Mouse (Mus musculus): Measurements from ENCODE around the gene Mxra8. TPM values are rescaled to one million over a fixed set of nuclear protein-coding genes. Genes with fewer than 3 reads are reported as not detected.

Gene Mxra8
- total RNA-seq, 2 experiments from 2014 or later: 75.4 to 79.4 TPM

DNA sequence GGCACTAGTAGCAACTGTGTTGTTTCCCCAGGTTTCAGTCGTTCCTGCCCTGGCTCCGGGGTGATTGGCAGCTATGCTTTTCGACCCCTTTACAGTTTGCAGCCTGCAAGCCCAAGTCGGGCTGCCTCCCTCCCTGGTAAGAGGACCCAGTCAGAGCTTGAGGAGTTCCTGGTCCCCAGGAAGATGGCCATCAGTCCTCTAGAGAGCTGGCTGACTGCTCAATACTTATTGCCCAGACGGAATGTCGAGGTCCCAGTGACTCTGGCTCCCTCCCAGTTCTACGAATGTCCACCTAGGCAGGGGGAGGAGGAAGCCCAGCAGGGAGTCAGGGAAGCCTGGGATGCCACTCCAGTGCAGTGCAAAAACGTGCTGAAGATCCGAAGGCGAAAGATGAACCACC, 7.2 kb upstream of the Mxra8 start:
- DNase-seq: peak; percentile 9
- intact Hi-C loops (cut with DNase I; ENCODE audit: low total_unique reads): no loop called here

DNA sequence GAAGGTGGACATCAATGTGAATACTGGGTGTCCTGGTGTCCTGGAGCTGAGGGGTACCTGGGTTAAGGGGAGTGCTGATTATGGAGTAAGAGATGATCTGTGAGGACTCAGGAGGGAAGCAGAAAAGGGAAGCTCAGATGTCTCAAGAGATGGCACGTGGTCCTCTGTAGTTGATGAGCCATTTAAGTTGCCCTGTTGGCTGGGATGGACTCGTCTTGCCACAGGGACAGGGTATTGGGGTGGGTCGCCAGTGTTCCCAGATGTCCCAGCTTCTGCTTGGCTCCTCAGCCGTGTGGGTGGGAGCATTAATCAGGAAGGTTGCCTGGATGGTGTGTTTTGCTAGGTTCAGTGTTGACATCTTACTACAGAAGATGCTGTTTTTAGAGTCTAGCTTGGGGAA, 6.2 kb upstream of the Mxra8 start:
- DNase-seq: no peak
- intact Hi-C loops (cut with DNase I; ENCODE audit: low total_unique reads): no loop called here

DNA sequence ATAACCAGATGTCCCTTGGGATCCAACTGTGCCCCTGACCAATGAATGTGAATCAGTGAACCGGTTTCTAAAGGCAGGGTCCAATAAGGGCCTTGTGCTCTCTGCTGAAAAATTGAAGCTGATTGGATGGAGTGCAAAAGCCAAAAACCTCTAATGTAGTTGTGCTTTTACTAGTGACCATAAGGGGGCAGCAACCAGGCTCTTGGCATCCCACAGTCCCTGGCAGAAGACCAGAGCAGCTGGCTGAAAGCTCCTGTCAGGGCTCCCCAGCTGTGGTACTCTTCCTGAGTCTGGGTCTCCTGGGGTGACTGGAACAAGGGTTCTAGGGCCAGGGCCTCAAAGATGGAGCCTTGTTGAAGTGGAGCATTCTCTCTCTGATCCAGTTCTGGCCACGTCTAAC, 5.6 kb upstream of the Mxra8 start:
- peak; percentile 92 for DNase-seq
- intact Hi-C loops (cut with DNase I; ENCODE audit: low total_unique reads): no loop called here

DNA sequence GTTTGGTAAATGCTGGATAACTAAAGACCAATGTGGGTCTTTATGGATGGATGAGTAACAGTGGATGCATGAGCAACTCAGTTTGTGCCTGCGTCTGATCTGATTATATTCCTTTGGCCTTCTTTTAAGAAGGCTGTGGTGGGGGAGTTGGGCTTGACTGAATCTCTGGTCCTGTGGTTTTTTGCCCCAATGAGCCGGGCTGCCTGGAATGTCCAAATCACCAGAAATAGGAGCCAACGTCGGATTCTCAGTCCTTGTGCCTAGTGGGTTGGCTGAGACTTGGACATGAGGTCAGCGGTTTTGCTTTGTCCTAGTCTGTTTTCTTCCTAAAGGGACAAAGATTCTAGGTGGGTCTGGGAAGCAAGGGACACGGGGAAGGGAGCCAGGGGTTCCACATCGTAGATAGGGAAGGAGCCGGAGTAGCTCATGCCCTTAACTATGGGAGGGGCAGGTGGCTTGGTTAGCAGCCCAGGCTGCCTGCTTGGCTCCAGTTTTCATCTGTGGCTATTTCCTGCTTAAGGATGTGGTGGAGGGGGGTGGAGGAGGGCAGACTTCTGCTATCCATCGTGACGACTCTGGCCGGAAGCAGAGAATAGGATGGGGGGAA, 2.0 kb upstream of the Mxra8 start:
- DNase-seq: peak; percentile 71
- intact Hi-C loops (cut with DNase I; ENCODE audit: low total_unique reads): no loop called here

DNA sequence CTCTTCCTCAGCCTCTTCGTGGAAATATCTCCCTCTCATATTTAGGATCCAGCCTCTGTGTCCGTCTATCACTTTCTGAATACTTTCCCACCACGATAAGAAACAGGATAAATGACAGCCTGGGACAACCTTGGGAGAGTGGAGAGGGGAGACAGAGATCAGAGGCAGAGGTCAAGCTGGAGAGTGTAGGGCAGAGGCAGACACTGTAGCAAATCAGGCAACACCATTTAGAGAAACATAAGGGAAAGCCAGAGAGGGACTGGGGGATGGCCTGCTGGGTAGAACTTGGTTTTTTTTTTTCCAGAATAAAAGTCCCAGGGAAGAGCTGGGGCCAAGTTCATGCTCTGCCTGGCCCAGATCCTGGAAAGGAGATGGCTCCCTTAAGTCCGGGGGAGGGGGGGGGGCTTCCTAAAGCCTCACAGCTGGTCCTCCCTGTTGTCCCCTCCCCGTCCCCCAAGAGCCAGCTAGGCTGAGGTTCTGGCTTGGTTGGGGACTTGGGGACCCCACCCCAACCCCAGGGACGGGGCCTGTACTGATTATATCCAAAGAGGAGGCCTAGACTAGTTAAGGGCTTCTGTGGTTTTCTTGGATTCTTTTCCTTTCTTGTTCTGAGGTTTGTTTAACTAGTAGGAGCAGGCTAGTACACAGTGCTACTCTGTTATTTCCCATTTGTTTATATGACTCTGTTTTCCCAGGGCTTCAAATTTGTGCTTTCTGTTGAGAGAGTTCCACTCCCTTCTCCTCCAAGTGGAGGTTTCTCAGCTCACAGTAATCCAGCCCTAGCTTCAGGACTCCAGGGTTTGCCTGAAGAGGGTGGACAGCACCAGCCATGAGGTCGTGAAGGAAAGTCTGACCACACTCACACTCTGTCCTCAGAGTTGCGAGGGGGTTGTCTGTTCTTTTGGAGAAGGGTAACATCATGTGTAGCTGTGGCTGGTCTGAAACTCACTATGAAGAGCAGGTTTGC, 1.0 kb upstream of the Mxra8 start:
- intact Hi-C loops (cut with DNase I; ENCODE audit: low total_unique reads): no loop called here
- peak; percentile 73 for DNase-seq

DNA sequence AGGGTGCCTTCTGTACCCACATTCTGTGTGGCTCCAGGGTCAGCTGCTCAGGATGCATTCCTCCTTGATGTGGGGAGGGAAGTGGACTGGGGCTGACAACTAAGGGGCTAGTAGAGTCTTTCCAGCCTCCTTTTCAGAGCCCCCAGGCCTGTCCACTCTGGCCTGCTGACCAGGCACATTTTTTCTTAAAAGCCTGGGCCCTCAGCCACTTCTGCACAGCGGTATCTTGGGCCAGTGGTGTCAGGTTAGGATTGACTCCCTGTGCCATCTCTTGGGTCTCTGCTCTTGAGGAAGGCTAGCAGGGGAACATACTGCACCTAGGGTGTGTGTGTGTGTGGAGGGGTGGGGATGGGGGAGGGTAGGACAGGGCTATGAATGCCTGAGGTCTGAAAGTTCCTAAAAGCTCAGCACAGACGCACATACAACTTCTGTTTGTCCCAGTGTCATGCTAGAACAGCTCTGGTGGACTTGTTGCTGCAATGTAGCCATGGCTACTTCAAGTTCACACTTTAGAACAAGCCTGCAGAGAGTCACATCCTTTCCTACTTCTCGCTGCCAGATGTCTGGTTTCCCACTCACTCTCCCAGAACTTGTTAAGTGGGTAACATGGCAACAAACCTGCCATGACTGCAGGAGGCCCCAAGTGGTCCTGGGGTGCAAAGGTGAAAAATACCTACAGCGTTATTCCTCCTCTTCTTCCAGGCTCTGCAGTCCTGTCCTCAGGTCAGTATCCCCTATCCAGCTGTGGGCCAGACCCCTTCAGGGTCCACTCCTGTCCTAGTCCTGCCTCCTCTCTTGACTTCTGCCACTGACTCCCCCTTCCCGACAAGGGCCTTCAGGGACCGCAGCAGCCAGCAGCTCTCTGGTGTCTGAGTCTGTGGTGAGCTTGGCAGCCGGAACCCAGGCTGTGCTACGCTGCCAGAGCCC, 859 bp downstream of the Mxra8 start:
- intact Hi-C loops (cut with DNase I; ENCODE audit: low total_unique reads): no loop called here
- peak; percentile 56 for DNase-seq

DNA sequence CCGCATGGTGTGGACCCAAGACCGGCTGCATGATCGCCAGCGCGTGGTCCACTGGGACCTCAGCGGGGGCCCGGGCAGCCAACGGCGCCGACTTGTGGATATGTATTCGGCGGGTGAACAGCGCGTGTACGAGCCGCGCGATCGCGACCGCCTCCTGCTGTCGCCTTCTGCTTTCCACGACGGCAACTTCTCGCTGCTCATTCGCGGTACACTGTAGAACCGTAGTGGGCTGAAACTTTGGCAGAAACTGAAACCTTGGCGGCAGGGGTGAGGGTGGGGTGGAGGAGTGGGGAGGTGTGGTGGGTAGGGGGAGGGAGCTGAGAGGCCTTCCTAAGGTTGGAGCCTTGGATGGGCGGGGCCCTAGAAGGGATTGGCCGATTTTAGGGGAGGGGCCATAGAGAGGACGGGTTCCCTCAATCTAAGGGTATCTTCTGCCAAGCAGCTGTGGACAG, 1.5 kb downstream of the Mxra8 start:
- DNase-seq: peak; percentile 72
- intact Hi-C loops (cut with DNase I; ENCODE audit: low total_unique reads): no loop called here

DNA sequence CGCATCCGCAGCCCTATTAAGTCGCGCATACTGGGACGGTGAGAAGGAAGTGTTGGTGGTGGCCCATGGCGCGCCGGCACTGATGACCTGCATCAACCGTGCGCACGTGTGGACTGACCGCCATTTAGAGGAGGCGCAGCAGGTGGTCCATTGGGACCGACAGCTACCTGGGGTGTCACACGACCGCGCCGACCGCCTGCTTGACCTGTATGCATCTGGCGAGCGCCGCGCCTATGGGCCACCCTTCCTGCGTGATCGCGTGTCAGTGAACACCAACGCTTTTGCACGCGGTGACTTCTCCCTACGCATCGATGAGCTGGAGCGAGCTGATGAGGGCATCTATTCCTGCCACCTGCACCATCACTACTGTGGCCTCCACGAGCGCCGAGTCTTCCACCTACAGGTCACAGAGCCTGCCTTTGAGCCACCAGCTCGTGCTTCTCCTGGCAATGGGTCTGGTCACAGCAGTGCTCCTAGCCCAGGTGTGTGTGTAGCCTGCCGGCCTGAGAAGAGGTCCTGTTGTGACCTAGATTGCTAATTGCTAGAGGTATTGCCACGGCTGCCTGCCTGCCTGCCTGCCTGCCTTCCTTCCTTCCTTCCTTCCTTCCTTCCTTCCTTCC, 2.3 kb downstream of the Mxra8 start:
- intact Hi-C loops (cut with DNase I; ENCODE audit: low total_unique reads): no loop called here
- DNase-seq: peak; percentile 11

DNA sequence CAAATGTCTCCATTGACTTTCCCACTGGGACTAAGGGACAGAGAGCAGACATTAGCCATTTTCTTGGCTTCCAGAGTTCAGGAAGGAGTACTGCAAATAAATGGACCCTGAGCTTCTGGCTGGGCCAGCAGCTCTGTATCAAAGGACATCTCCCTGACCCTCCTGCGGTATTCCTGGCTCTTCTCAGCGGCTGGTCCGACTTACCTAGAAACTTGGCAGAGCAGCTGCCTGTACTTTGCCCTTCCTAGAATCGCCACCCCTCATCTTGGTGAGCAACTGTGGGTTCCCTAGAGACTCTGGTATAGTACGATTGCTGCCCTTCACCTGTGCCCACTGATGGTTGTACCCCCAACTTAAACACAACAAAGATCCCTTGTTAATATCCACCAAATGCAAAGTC, 3.8 kb downstream of the Mxra8 start:
- intact Hi-C loops (cut with DNase I; ENCODE audit: low total_unique reads): no loop called here
- no peak for DNase-seq

DNA sequence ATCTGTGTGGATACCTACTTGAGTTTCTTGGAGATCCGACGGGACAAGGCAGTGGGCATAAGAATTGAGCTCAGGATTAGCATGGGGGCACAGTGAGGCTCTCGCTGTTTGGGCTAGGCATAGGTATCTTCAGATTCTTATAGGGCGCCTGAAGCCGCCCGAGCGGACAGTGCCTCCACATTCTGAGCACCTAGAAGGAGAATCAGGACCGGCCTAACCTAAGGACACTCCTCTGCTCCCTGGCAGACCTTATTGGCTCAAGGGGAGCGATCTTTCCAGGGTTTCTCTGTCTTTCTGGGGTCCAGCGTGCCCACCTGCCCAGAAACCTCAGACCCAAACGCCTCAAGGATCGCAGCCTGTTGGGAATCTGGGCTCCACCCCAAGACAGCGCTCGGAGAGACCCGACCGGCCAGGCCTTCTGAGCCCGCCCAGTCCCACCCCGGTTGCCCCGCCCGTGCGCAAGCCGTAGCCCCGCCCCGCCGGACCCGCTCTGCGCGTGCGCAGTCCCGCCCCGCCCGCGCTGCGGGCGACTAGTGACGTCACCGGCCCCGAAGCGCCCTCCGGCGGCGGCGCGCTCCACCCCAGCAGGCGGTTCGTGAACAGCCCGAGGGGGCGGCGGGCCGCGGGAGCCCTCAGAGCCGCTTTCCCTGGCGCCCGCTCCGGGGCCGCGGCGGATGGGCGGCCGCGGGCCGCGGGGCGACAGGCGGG, 7.5 kb downstream of the Mxra8 start, which contains the start of gene Dvl1:
Dvl1 (plus strand) TSS at position 532 of the 708 bp plus-strand sequence.
- intact Hi-C loops (cut with DNase I; ENCODE audit: low total_unique reads): no loop called here
- peak; percentile 95 for DNase-seq

DNA sequence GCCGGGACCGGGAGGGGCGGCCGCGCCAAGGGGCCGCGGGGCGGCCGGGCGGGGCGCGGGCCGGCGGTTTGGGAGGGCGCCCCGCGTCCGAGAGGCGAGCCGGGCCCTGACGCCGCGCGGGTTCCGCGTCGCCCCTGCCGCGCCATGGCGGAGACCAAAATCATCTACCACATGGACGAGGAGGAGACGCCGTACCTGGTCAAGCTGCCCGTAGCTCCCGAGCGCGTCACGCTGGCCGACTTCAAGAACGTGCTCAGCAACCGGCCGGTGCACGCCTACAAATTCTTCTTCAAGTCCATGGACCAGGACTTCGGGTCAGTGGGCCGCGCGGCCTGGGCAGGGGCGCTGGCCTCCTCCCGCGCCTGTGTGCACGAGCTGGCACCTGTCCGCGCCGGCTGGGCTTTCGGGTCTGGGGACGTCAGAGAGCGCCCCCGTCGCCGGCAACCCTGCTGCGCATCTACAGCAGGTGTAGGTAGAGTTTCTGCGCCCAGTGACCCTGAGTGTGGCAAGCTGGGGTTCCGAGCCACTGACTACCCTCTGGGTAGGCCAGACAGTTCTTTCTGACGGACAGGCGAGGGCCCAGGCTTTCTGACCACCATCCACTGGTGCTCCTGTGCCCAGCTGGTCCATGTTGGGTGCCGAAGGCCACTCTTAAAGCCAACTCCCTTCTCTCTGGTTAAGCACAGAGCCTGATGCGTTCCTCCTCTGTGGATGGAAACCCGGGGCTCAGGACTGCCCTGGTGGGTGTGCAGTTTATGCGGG, 8.3 kb downstream of the Mxra8 start:
- peak; percentile 48 for DNase-seq
- intact Hi-C loops (cut with DNase I; ENCODE audit: low total_unique reads): no loop called here

DNA sequence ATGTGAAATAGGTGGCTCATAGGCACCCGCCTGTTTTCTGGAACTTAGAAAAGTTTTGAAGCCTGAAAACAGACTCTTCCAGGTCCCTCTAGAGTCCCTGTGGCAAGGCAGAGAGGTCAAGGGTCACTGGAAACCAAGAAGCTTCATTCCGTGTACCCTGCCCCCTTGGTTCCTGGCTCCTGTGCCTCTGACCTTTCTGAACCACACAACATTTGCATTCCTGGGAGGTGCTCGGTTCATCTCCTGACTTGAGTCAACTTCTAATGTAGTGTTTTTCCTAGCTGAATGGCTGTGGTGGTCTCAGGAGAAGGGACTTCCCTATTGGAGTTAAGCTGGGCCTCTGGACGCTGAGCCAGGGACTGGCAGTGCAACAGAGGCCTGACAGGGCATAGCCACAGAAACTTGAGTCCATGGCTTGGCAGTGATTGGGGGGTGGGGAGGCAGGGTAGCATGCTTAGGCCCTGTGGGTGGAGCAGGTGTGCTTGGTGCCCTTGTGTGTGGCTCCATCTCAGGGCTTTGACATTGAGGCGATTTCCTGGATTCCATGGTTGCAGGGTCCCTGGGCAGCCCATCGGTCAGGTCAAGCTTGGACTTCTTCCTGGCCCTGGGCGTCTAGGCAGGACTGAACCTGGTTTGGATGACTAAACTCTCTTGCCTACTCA, 9.1 kb downstream of the Mxra8 start:
- intact Hi-C loops (cut with DNase I; ENCODE audit: low total_unique reads): no loop called here
- peak; percentile 73 for DNase-seq

DNA sequence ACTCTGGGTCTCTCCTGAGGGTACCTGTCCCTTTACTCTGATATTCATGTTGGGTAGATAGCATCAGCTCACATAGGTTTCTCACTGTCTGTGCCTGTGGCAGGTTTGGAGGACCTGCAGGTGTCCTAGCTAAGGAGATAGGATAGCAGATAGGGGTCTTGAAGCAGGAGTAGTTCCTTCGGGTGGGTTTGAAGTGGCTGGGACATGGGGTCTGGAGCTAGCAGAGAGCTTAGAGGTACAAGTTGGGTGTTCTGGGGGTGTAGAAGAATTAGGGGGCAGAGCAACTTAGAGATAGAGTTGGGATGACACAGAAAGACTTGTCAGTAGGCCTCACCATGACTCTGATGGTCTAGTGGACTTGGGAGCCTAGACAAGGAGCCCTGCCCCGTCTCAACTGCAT, 9.9 kb downstream of the Mxra8 start:
- no peak for DNase-seq
- intact Hi-C loops (cut with DNase I; ENCODE audit: low total_unique reads): no loop called here

DNA sequence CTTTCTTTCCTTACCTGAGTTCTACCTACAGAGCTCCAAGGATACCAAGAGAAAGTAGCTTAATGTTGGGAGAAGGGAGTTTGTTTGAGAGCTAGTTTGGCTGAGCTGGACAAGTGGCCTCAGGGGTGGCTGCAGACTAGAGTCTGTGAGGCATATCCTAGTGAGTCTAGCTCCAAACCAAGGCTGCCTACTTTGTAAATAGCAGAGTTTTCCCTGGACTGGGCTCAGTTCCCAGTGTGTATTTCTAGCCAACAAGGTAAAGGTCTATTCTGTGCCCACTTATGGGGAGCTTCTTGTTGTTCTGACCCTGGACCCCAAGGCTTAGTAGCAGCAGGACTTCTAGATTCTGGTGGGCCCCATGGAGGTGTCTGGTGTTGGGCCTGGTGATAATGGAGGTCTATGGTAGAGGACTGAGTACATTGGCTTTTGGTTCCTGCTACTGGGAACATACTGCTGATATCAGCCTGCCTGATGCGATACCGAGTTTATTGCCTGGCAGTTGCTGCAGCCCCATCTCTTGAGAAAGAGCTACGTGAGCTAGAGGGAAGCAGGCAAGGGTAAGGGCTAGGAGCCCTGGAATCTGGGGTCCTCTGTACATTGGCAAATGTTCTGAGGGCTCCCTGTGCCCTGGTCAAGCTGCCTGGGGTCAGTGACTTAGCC, 10.4 kb downstream of the Mxra8 start:
- intact Hi-C loops (cut with DNase I; ENCODE audit: low total_unique reads): no loop called here
- DNase-seq: no peak

DNA sequence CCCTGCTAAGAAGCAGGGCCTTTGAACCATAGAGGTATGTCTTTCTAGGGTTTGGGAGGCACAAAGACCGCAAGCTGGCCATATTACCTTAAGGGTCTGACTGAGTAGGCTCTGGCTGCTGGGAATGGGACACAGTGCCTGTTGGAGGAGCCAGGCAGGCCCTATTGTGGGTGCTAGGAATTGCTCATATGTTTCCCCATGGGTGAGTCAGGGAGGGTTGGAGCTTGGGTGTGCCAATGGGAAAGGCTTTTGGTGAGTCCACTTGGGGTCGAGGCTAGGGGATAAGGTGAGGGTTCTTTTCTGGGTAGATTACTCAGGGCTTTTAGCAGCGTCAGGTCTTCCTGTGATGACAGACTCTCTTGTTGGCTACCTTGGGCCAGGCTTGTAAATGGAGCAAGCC, 11.9 kb downstream of the Mxra8 start:
- intact Hi-C loops (cut with DNase I; ENCODE audit: low total_unique reads): no loop called here
- DNase-seq: no peak

DNA sequence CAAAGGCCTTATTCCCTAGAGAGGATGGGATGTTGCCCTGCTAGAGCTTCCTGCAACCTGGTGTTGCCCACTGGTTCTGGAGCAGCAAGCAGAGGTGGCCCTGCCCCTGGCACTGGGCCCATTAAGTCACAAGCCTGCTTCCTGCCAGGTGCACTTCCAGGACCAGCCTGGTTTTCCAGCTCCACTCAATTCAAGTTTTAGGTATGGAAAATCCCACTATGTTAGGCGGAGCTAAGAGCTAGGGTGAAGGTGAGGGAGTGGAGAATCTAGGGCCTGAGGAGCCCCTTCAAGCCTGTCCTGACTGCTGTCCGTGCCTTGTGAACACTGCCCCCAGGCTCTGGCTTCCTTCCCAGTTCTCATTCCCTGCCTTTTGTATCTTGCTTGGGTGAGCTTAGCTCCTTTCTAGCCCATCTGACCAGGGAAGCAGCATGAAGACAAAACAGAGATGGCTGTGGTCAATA, 12.5 kb downstream of the Mxra8 start:
- no peak for DNase-seq
- intact Hi-C loops (cut with DNase I; ENCODE audit: low total_unique reads): no loop called here

DNA sequence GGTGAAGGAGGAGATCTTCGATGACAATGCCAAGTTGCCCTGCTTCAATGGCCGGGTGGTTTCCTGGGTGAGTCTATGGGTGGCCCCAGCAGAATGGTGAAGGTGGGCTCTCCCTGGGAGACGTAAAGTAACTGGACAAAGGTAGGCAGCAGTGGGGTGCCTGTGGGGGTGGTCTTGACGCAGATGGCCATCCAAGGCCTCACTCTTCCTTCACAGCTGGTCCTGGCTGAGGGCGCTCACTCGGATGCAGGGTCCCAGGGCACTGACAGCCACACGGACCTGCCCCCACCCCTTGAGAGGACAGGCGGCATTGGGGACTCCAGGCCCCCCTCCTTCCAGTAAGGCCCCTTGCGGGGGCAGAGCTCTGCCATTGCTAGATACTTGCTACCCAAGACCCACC, 13.9 kb downstream of the Mxra8 start:
- DNase-seq: no peak
- intact Hi-C loops (cut with DNase I; ENCODE audit: low total_unique reads): no loop called here

Data from gastrocnemius, postnatal 14 days (tissue).